Mouse (Mus musculus) right cerebral cortex, postnatal 10 days (tissue): Measurements from ENCODE around the gene Oxsm.
A peak's percentile ranks its signal among the peaks of the same experiment; 100 is the strongest.

Experiments
- DNase-seq, 2 experiments: peaks; one replicate each; pipeline ENCODE4 v3.0.0; 2021; ENCODE audit warnings: low spot score in 2 of 2

Oxsm gene

DNA sequence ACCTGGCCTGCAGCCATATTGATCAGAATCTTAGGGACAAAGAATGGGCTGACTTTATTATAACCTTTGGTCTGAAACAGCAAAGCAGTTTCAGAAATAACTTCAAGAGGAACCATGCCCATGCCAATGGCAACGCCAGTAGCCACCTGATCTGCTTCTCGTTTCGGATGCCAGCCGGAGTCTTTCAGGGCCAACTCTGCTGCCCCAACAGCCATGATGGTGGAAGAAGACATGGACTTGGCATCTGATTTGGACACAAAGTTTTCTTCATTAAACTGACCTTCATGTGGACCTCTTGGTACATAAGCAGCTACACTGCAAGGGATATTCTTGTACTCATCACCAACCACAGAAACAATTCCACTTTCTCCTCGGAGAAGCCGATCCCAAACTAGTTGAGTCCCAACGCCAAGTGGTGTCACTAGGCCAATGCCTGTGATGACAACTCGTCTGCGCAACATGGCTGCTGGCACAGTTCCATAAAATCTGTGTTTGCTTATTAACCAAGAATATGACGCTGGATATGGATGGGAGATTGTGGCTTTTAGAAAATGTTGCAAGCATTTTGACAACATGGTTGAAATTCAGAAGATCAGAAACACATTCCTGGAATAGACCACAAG, 7.3 kb downstream of the Oxsm start:
- no peak for DNase-seq

GRCm38 (mm10) chr14:16236466-16236865, 13.1 kb downstream of the Oxsm start:
- DNase-seq, result no peak

GRCm38 (mm10) chr14:16233515-16233914, 16.1 kb downstream of the Oxsm start:
- DNase-seq, result no peak

DNA sequence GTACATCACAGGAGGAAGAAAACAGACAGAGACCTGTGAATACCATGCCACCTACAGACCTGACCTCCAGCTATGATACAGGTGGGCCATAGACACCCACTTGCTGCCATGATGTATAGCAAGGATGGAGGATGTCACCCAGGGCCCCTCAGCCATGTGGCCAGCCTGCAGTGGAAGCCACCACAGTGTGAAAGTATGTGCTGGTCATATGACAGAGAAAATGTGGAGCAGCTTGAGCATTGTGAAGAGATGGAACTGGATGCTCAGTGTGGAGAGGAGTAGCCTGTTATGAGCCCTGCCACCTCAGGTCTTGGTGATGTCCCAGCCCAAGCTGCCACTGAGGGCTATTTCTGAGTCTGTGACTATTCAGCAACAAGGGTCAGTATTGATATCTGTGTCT, 19.0 kb downstream of the Oxsm start:
- no peak for DNase-seq

DNA sequence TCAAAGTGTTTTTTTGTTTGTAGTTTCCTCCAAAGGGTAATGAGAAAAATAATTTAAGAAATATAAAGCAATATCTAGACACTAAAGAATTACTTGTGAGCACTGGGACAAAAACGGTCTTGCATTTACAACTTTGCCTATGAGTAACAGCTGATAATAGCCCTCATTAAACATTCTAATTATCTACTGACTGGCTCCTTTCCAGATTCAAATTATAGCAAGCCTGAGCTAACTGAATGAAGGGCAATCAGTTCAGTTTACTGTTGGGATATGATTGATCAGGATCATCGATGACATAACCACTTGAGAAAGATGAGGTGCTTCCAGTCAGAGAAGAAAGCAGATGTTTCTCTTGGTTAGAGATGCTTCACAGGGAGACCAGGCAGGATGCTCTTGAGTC, 20.2 kb downstream of the Oxsm start:
- no peak for DNase-seq

- no peak for DNase-seq
These were observed 30.6 kb downstream of the Oxsm start for GRCm38 (mm10) chr14:16219015-16219414.

DNA sequence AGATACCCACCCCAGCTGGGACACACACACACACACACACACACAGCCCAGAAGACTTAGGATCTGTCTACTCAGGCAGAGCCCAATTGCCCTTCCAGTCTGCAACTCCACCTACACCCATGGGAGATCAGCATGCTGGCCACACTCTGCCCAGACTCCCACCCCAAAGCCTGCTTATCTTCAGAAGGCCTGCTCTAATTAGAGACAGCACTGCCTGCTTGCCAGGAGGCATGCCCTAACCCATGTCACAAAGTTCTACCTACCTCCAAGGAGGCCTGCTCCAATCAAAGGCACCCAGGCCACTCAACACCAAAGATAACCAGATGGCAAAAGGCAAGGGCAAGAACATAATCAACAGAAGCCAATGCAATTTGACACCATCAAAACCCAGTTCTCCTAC, 41.9 kb downstream of the Oxsm start:
- no peak for DNase-seq

DNA sequence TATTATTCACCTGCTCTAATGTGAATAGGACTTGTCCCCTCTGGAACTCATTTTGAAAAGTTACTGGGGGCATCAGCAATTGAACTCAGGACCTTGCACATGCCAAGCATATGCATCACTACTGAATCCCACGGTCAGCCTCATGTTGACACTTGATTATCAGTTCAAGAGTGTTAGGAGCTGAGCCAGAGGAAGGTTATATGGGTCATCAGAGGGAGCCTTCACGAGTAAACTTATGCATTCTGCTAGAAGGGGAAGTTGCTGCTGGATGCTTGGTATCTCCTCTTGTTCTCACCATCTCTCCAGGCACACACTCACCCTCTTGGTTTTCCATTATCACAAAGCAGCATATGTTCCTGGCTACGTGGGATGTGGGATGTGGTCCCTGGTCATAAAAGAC, 47.9 kb downstream of the Oxsm start:
- DNase-seq, result no peak

DNA sequence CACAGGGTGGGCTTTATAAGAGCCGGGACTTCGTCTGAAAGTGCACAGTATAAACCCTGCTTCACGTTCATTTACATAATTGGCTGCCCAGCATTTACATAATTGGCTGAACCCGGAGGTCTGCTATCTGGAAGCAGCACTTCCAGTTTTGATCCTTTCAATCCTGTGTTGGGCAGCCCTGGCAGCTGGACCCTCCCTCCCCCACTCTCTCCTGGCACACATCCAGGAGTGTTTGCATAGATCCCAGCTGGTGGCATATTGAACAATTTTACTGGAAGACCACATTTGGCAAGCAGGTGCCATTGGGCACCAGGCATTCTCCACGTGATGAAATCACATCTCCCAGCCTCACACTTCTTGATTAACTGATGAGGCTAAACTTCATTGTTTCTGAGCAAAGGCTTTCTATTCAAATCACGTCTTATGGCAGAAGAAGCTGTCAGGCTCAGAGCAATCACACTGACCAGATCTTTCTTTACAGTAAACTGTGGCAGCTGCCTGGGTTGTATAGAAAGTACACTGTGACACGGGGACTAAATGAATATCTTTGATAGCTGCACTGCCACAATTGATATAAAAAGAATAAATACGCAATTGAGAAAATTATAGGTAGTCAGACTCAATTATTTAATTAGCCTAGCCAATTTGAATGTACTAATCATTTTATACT, 48.5 kb downstream of the Oxsm start:
- DNase-seq, result peak; percentile 84 to 90

DNA sequence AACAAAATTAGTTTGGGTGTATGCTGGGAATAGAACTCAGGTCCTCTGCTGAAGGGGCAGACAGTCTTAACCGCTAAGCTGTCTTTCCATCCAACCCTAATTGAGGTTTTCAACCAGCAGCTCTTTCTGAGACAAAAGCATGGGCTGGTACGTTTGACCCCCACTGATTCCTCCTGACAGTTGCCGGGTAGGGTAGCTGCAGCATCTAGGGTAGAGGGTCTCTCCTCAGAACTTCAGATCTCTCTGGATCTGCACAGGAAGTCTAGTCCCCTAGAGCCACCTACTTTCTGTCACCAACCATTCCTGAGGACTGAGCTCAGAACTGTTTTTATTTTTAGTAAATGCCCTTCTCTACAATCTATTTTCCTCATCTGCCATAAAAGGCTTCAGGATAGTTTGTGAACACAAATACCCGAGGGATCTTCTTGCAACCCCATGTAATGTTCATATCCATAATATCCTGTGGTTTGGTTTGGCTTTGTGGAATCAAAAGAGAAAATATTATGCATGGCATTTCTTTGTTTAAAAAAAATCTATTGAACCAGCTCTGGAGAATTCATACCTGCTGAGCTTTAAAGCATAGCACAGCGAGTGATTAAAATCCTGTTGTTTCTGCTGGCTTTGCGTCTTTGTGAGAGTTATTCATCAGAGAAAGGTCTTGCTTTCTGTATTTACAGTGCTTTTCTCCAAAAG, 49.2 kb downstream of the Oxsm start:
- DNase-seq, result no peak

GRCm38 (mm10) chr14:16196518-16196917, 53.1 kb downstream of the Oxsm start:
- DNase-seq, result peak; percentile 30 to 31

DNA sequence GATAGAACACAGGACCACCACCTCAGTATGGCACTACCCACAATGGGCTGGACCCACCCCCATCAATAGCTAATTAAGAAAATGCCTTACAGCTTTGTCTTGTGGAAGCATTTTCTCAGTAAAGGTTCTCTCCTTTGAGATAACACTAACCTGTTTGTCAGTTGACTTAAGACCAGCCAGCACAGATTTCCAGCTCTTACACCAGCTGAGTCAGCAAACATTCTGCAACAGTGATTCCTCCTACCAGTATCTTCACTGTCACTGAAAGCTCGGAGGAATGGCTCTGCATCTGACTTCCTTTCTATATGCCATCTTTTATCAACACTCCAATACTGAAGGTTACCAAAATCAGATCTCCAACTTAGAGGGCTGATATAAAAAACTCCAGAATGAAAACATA, 54.1 kb downstream of the Oxsm start:
- DNase-seq, result no peak

- DNase-seq, result no peak
These were observed 55.5 kb downstream of the Oxsm start for GRCm38 (mm10) chr14:16194125-16194524.

DNA sequence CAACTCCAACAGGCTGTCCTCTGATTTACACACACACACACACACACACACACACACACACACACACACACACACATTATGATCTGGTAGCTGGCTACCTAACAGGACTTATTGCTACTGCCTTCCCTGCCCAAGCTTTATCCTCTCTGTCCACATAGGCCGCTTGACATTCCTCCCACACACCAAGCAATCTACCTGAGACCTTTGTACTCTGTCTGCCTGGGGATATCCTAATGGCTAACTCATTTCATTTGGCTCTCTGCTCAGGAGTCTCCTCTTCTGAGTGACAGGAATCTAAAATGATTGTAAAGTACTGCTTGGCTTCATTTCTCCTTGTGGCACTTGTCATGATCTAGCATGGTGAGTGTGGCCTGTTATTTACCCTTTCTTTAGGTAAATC, 60.5 kb downstream of the Oxsm start:
- DNase-seq, result no peak
